Mouse (Mus musculus) ES-Bruce4 (cell line): ENCODE measurements at regions not wholly inside any gene's neighbourhood (a gene's known extent, or its start where the extent isn't known, plus 50 kb on each side); places are given as distances from the start of the nearest gene placed in this dataset.

Experiments
- CTCF ChIP-seq: IDR thresholded peaks from one replicate; pipeline ENCODE4 v1.8.1; 2011; ENCODE audit warnings: low read depth, low read length
- EP300 ChIP-seq: IDR thresholded peaks from 2 replicates; pipeline ENCODE4 v1.6.1; 2011; ENCODE audit warnings: low read depth, low read length; ENCODE audit not compliant: insufficient read depth
- POLR2A ChIP-seq: IDR thresholded peaks from one replicate; pipeline ENCODE4 v1.8.1; 2011; ENCODE audit warnings: low read length; ENCODE audit not compliant: insufficient read depth

DNA sequence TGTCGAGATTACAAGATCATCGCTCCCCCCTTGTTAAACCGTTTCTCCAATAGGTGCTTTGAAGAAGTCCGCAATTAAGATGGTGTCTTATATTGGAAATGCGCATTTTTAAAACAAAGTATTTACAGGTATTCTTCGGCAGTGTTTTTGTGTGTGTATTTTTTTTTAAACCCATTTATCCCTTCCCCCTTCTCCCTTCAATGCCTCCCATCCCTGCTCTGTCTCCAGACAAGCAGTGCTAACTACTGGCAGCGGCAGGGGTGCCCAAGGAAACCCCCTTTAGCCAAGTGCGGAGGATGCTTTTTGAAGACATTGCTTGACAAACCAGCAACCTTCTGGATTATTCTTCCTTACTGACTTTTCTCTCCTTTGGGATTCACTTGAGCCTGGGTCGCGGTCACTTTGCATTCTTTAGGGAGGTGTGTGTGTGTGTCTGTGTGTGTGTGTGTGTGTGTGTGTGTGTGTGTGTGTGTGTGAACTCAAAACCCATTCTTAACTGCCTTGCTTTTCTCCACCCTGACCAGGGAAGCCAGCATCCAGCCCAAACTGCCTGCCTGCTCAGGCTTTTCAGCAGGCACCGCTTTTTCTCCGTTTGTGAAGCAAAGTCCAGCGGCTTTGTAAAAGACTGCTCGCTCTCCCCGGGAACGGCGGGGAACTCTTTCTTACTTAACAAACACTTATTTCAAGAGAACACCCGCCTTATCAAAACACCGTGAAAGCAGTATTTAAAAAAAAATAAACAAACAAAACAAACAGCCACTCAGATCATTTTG is 368.5 kb downstream of the Vrk1 start:
- TF ChIP-seq CTCF (no peak), POLR2A (no peak), EP300 (no peak)
